Mouse (Mus musculus): Measurements from ENCODE around the gene Hsh2d. TPM values are rescaled to one million over a fixed set of nuclear protein-coding genes. Genes with fewer than 3 reads are reported as not detected.

Hsh2d gene
- under 1 TPM in 1 of 4 experiments, not detected in 3; 0.16 TPM for total RNA-seq (2022)

DNA sequence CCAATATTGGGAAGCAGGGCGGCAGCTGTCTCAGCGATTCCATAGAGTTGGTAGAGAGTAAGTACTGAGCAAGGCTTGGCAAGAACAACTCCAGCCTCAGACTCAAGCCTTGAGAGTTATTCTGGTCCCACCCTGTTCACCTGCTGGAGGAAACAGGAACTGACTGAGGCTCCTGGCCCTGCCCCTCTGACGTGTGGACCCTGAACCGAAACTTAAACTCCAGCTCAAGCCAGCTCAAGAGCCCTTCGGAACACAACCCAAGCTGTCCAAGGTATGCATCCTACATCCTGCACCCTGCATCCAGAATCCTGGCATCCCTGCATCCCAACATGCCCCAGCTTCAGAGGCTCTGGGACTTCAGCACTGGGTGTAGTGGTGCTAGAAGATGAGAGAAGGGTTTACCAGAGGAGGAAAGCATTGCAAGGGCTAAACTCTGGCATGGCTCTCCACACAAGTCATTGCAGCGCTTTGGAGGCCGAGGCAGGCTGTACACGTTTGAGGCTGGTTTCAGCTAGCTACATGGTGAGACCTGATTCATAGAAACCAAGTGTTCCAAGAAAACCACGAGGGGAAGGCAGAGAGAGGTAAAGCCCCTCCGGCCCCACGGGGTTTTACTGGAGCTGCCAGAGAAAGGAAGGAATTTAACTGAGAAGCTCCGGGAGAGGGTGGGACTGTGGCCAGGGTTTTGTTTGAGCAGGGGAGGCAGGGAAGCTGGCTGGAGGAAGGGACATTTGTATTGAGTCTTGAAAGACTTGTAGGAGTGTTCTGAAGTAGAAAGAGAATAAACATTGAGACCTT, at the start of gene Hsh2d:
TSS of gene Hsh2d (plus strand) at position 222 of the 798 bp plus-strand sequence.
- no peak for DNase-seq

DNA sequence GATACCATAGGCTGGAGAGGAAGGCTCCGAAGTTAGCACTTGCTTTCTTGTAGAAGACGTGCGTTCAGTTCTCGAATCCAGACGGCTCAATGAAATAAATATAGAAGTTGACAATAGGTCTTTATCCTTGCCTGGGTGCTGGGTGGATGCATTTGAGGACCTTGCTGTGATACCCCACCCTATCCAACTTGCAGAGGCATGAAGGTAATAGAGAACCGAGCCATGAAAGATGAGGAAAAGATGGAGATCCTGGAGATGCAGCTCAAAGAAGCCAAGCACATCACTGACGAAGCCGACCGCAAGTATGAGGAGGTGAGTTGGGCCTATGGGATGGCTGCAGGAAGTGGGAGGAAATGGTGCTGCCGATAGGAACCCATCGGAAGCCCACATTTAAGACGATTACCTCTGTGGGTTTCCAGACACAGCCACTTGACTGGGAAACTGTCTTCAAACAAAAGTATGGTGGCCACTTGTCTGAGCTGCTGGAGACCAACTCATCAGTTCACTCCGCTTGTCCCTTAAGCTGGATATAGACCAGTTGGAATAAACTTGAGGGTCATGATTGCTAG, 46.1 kb upstream of the Hsh2d start:
- no peak for DNase-seq

DNA sequence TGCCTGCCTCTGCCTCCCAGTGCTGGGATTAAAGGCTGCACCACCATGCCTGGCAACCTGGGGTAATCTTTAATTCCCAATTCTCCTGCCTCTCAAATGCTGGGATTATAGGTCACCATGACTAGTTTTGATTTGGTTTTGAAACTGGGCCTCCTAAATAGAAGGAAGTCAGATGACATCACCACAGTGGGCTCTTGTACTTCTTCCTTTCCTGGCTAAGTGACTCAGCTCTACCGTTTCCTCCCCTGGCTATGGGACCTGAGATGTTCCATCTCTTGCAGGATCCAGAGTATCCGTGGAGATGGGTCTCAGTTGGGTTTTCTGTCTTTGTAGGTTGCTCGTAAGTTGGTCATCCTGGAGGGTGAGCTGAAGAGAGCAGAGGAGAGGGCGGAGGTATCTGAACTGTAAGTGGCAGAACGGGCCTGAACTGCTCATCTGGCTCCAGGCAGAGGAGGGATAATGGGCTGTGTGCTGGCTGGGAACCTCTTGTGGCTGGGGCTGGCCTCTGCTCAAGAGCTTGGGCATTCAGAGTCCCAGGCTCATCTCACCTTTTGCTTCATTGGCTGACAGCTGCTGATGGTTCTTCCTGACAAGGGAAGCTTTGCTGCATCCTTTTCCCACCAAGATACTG, 45.0 kb upstream of the Hsh2d start:
- DNase-seq, result no peak

DNA sequence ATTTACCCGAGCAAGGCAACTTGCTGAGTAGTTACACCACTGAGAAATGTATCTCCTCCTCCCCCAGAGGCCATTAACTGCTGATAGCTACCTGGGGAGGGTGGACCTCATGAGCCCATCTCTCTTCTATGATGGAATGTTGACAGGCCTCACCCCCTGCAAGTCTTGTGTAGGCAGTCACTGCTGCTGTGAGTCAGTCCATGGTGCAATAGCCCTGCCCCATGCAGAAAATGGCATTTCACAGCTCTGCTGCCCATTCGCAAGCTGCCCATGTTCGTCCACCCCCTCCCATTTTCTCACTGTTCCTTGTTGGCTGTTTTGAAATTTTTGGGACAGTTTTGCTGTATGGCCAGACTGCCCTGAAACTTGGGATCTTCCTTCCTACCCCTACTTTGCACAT, 43.9 kb upstream of the Hsh2d start:
- no peak for DNase-seq

GRCm38 (mm10) chr8:72146056-72146455, 43.4 kb upstream of the Hsh2d start:
- peak; percentile 58 for DNase-seq

GRCm38 (mm10) chr8:72146556-72146955, 42.9 kb upstream of the Hsh2d start:
- DNase-seq, result no peak

DNA sequence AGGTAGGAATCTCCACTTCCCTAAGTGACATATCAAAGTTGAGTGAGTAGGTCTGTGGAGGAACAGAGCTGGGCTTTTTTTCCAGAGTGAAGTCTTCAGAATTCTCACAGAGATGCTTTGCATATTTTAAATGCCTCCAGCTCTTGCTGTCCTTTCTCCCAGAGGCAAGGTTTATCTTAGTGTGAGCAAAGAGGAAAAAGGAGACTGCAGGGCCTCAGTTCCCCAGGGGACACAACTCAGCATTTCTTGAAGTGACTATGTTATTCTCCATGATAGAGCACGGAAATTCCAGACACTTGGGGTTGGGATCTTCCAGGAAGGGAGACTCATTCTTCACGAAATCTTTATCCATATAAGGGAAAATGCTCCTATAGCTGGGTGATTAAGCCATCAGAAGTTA, 42.2 kb upstream of the Hsh2d start:
- DNase-seq, result no peak

DNA sequence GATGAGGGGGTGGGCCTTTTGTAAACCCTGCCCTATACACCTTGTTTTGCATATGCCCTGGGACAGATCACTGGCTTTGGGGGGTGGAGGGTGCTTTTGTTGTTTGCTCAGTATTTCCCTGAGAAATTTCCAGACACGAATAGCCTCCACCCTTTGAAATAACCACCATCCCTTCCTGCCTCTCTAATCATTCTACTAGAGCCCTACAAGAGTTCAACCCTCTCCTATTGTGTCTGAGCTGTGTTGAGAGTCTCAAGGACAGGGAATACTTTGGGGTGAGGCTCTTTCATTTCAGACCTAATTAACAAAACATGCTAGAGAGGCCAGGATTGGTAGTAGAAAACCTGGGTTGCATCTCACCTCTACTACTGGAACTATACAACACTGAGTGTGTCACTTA, 40.4 kb upstream of the Hsh2d start:
- DNase-seq, result no peak

DNA sequence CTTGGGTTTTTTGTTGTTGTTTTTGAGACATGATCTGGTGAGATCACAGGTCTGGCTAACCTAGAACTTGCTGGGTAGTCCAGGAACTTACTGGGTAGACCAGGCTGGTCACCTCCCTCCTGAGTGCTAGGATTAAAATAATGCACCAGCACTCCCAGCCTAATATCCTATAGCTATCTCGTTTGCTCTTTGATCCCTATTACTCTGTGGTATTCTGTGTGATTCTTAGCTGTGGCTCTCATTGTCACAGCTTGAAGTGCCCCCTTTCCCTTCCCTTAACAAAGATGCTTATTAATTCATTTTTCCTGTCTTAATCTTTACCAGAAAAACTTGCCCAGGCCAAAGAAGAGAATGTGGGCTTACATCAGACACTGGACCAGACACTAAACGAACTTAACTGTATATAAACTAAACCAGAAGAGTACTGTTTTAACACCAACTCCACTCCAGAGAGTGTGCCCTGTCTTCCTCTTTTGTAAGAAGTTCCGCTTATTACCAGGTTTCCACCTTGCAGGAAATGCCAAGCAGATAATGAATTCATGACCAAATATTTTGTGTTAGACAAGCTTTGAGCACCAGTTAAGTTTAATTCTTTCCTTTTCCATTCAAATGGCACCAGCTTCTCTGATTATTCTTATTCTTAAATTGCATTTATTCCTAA, 37.9 kb upstream of the Hsh2d start:
- DNase-seq, result no peak

DNA sequence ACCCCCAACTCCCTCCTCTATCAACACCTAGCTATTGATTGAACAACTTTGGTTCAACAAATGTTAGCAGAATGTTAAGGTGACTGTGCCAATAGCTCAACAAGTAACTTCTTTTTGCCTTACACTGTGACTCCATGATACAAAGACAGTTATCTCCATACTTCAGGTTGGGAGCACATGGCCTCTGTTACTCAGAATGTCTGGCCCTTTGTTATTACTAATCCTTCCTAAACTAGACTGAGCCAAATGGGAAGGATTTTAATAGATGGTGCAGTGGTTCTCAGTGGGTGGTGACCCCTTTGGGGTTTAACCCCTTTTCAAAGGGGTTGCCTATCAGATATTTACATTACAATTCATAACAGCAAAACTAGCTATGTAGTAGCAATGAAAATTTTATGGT, 36.1 kb upstream of the Hsh2d start:
- DNase-seq, result no peak

GRCm38 (mm10) chr8:72158096-72158495, 31.3 kb upstream of the Hsh2d start:
- DNase-seq, result no peak

DNA sequence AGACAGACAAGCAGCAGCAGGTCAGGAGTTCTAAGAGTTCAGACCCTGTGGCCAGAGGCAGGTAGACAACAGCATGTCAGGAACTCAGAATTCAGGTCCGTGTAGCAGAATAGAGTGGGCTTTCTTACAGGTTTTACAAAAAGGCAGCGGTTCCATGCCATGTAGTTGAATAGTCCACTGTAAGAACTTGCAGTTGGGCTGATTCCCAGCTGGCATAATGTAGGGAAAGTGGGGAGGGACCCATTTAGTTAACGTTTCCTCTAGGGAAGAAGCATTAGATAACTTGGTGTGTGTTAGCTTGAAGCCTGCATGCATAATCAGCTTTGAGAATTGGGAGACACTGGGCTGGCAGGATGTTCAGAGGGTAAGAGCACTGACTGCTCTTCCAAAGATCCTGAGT, 30.7 kb upstream of the Hsh2d start:
- no peak for DNase-seq

GRCm38 (mm10) chr8:72160007-72160406, 29.4 kb upstream of the Hsh2d start:
- no peak for DNase-seq

DNA sequence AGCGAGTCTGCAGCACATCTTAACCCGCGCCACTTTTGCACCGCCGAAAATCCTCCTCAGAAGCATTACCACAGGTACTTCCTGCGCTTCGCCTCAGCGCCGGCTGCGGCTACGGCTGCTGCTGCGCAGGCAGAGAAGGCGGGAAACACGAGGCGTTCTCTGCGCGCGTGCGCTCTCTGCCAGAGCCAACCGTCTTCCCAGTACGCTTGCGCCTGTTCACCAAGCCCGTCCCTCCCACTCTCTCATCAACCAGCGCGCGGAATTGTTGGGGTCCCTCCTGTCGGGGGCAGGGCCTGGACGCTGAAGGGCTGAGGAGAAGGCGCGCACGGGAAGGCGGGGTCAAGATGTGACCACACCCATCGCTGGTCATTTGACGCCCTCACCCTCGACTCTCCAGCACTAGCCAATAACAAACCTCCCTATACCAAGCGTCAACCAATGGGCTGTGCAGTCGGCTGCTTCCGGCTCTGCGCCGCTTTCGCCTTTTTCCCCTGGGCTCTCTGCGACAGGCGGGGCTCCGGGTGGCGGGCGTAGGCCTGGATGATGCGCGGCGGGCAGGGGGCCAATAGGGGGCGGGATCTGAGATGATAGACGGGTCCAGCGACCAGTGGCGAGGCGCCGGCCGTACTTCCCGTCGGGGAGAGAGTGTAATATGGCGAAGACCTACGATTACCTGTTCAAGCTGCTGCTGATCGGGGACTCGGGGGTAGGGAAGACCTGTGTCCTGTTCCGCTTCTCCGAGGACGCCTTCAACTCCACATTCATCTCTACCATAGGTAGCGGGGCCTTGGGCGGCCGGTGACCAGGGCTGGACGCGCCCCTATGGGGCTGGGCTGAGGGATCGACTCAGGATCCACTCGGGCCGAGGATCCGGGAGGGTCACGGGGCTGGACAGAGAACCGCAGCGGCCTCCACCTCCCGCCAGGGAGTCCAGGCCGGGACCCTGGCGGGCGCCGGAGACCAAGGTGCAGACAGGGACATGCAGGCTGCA, 28.4 kb upstream of the Hsh2d start, which contains the start of gene Rab8a:
TSS of gene Rab8a (plus strand) at position 494 of the 991 bp plus-strand sequence.
- peak; percentile 100 for DNase-seq

DNA sequence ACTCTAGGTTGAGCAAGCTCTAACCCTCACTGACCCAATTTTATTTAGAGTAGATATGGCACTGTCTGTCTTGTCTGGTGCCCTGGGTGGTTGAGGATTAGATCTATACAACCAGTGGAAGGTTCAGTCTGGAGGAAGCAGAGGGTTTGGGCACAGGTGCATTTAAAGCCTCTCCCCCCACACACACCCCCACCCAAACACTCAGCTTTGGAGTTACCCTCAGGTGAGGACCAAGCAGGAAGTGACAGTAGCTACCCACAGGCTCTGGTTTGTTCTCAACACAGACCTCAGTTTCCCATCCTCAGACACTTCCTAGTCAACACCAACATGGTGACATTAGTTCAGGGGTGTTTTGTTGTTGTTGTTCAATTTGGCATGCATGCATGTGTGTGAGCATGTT, 26.6 kb upstream of the Hsh2d start:
- no peak for DNase-seq

- DNase-seq, result no peak
Measured at GRCm38 (mm10) chr8:72169098-72169668, 20.3 kb upstream of the Hsh2d start.

DNA sequence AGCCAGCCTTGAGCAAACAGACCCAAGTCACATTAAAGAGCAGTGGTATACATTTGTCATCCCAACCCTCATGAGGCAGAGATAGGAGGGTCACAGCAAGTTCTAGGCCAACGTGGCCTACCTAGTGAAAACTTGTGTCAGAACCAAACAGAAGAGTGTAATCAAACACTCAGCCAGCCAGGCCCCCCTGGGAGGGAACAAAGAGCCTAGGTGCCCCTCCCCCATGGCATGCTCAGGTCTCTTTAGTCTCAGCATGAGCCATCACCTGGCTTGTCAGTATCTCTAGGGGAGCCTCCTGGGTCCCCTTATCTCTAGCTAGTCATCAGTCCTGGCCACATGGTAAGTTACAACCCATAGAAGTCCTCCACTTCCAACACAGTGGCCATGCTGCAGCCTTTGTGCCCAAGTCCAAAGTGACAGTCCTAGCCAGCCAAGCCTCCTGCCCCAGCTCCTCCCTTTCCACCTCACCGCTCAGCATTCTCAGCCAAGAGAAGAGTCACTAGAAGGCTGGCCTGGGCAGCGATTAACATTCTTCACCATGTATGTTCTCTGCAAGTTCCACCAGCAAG, 19.7 kb upstream of the Hsh2d start:
- DNase-seq, result no peak

DNA sequence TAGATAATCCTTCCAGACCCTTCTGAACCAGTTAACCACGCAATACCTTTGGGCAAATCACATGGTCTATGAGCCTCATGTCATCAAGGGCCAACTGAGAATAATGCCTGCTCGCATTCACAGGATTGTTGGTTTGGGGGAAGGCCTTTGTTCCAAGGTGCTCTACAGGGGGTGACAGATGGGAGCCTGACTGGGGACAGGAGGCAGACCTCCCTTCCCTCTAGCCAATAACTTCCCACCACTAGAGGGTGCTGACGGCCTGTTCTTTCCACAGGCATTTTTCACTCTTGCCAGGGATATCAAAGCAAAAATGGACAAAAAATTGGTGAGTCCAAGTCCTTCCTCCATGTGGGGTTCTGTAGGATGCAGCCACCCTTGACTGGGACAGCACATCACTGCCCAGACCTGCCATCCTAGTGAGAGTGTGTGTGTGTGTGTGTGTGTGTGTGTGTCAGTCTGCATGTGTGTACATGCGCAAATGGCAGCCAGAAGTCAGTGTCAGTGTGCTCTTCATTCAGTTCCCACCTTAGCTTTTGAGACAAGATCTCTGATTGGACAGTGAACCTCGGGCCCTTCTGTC, 12.0 kb upstream of the Hsh2d start:
- peak; percentile 51 for DNase-seq

- DNase-seq, result peak; percentile 25
Measured at GRCm38 (mm10) chr8:72183554-72184202, 5.8 kb upstream of the Hsh2d start.

DNA sequence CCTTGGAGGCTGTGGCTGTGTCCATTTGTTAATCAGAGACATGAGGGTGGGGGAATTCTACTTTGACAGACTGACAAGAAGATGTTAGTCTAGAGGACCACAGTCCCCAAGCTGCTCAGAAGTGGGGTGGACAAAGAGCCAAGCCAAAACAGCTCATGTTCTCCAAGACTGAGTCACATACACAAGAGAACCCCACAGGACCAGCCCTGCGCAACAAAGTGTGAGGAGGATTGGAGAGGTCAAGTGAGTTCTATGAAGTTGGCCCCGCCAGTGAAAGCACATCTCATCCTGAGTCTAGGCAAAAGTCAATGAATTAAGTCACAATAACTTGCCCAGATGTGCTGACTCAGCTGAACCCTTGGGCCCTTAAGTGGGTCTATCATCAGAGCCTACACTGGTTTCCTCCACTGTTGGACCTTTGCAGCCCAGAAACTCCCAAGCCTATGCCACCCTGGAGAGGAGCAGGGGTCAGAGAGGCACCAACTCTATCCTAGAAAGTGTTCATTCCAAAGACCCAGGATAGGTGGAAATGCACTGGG, 1.6 kb upstream of the Hsh2d start:
- DNase-seq, result no peak
